Mouse (Mus musculus) erythroblast, embryonic 14.5 days (primary cell): Measurements from ENCODE around the gene Fuom.

Experiments used
- GATA1 ChIP-seq: IDR thresholded peaks from 2 replicates; pipeline ENCODE4 v1.6.1; 2012; ENCODE audit warnings: low read length, inconsistent platforms, mixed read lengths
- TAL1 ChIP-seq: IDR thresholded peaks from 3 replicates; pipeline ENCODE4 v1.6.1; 2012; ENCODE audit warnings: low read length, inconsistent platforms, mixed read lengths

GRCm38 (mm10) chr7:140047811-140048311 is 54.4 kb downstream of the Fuom start:
- TF ChIP-seq GATA1 (no peak), TAL1 (no peak)
